Mouse (Mus musculus) right cerebral cortex, adult 18-20 months (tissue): ENCODE measurements at regions not wholly inside any gene's neighbourhood (a gene's known extent, or its start where the extent isn't known, plus 50 kb on each side); places are given as distances from the start of the nearest gene placed in this dataset.

Source experiments
- DNase-seq: peaks from one replicate; pipeline ENCODE4 v3.0.0; 2022; ENCODE audit warnings: mixed read lengths

DNA sequence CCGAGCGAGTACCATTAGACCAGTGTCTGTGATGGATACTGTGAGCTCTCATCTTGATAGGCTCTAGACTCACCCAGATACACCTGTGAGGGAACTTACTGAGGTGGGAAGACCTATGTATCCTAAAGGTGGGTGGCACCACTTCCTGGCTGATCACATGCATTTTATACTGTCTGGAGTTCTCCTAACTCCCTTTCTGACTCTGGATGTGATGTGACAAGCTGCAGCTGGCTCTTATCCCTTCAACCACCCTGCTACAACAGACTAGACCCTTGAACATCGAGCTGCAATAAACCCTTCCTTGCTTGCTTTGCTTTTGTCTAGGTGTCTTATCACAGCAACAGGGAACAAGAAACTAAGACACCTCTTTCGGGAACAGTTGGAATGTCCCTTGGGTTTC, 143.3 kb downstream of the Cd24a start:
- DNase-seq = no peak

DNA sequence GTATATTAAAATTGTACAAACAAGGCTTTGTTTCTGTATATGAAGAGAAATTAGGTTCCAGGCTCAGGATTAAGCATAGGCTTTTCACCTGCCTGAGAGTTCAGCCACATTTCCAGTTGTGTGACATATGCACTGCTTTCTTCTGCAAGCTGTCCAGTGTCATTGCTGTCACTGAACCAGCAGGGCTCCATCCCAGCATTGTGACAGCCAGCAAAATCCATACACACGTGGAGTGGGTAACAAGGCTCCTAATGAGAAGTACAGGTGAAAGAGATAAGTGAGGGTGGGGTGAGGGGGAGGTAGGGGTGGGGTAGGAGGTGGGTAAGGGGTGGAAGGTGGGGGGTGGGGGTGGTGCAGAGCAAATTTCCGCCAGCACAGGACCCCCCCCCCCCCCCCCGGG, 144.1 kb downstream of the Cd24a start:
- no peak for DNase-seq

- DNase-seq = no peak
These were observed 144.9 kb downstream of the Cd24a start for GRCm38 (mm10) chr10:43722711-43723614.

DNA sequence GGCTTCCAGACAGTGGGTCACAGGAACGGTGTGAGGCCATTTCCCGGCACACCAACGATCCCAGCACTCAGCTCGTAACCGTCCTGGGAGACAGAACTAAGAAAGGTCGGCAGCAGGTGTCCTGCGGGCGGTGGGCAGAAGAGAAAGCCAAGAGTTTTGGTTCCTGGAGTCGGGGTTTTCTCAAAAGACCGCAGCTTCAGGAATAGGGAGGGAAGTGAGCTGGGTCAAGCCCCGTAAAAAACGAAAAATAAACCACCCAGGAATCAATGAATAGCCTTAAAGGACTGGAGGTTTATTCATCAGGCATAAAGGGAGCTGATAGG, 145.5 kb downstream of the Cd24a start:
- DNase-seq = no peak

DNA sequence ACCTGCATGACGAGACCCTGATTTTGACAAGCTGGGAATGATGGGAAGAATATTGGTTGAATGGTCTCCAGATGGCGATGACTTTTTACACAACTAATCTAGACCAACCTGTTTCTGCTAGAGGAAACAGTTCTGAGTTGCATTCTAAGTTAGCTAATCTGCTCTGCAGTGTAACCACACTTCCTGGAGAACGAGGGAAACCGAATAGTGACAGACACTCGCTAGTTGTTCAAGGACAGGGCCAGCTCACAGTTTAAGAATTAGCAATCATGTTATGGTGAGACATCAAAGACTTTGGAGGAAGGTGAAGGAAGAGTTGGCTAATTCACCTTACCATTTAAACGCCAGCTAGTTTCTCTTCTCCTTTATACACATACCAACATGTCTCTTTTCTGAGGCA, 149.7 kb downstream of the Cd24a start:
- DNase-seq = no peak

- DNase-seq = no peak
These were observed 151.1 kb downstream of the Cd24a start for GRCm38 (mm10) chr10:43729184-43729583.

- no peak for DNase-seq
These were observed 155.7 kb downstream of the Cd24a start for GRCm38 (mm10) chr10:43733618-43734415.

DNA sequence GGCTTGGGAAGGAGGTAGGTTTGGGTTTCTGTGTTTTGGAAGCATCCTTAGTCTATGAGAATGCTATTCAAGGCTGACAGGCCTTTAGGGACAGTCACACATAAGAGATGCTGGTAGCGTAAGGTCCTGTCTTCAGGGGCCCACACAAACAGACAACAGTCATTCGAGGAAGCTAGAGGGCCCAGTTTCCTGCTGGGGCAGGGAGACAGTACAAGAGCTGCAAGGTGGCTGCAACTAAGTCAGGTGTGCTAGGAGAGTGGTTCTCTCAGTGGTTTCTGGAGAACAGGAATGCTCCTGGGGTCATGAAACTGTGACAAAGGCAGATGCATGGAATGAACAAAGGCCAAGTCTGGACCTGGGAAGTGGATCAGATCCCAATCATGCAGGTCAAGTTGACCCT, 161.1 kb downstream of the Cd24a start:
- no peak for DNase-seq

- no peak for DNase-seq
These were observed 161.6 kb downstream of the Cd24a start for GRCm38 (mm10) chr10:43739718-43740117.

GRCm38 (mm10) chr10:43740204-43740865, 161.2 kb downstream of the Qrsl1 start:
- DNase-seq = peak; percentile 14

DNA sequence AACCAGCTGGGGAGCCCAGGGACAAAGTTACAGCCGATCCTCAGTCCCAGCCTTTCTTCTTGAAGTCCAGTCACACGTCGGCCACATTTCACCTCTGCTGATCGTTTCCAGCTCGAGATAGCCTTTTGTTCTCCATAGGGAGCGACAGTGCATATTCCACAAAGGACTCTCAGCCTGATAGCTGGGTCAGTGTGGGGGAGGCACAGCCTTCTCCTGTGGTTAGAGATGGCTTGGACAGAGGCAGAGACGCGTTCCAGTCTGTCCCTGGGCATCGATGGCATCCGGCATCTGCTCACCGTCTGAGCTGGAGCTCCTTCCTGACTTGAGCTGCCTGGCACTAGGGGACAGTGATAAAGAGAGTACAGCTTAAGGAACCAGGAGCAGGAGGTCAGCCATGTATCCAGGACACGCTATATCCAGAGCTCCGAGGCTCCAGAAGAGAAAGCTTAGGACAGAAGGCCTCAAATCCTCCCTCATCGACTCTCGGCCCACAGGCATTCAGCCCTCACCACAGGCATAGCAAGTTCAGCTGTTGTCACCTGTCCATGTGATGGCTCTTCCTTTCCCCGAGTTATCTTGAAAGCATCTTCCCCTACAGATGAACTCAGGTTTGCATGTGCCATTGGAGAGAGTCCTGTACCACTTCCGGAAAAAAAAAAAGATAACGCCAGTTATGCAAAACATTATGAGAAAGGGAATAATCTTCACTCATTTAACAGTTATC, 160.0 kb downstream of the Qrsl1 start:
- no peak for DNase-seq

GRCm38 (mm10) chr10:43742085-43743054, 159.2 kb downstream of the Qrsl1 start:
- DNase-seq = no peak

DNA sequence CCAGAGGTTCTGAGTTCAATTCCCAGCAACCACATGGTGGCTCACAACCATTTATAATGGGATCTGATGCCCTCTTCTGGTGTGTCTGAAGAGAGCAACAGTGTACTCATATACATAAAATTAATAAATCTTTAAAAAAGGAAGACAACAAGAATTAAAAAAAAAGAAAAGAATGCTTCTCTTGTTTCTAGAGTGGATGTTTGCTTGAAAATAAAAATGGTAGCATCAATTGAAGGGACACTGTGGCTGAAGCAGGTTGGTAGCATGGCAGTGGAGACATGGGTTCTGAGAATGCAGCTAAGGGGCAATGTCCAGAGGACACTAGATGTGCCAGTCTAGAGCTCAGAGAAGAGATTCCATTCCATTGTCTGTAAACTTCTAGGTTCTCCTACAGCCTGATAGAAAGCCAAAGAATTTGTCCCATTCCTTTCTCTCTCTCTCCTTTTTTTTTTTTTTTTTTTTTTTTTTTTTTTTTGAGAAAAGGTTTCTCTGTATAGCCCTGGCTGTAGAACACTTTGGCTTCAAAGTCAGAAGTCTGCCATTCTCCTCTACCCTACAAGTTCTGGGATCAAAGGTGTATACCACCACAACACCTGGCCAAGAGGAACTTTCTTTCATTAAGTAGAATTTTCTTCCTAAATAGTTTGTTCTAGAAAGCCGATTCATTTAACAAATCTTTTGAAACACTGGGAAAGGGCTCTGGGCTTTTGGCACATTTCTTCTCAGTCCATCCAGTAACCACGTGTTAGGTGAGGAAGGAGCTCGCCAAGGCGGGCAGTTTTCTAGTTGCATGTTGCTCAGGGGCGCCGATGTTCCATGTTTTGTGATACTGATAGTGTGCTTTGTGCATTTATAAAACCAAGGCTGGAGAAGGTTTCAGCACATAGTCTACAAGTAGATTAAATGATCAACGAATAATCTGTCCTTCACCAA, 158.1 kb downstream of the Qrsl1 start:
- no peak for DNase-seq

DNA sequence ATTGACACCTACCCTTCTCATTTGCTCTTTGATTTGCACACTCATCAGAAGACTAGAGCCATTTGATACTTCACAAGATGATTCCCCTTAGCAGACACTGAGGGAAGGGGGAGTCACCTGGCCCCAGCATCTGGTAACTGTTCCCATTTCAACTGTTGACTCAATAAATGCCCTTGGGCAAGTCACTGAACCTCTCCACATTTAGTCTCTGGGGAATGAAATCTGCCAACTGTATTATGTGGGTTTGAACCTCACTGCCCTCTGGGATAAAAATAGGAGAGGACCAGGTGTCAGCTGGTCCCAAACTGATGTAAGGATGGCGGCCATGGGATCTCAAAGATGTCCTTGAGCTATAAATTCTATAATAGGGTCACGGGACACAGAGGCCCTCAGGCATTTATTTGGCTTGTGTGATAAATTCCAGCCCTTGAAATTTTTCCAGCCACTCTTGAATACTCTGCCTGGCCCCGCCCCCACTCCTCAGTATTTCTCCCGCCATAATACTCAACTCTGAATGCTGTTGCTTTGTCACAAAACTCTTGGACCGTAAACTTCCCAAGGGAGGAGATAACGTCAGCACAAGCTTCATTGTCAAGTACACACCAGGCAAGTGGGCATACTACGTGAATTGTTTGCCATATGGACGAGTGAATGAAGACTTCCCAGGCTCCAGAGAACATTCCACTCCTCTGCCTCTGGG, 155.5 kb downstream of the Qrsl1 start:
- DNase-seq = no peak

DNA sequence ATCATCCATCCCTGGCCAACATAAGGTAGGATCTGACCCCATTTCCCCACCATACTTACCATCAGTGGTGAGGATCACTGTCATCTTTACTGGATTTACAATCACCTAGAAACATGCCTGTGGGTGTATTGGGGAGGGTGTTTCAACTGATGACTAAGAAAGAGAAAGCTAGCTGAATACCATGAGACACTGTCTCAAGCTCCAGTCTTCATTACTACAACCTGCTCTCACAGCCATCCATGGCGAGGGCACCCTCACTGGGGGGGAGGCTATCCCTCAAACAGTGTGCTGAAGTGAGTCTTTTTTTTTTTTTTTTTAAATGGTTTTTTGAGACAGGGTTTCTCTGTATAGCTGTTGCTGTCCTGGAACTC, 154.9 kb downstream of the Qrsl1 start:
- no peak for DNase-seq

- no peak for DNase-seq
These were observed 154.0 kb downstream of the Qrsl1 start for GRCm38 (mm10) chr10:43747541-43747940.

GRCm38 (mm10) chr10:43748300-43748699, 153.2 kb downstream of the Qrsl1 start:
- no peak for DNase-seq

- no peak for DNase-seq
These were observed 151.9 kb downstream of the Qrsl1 start for GRCm38 (mm10) chr10:43749496-43750110.

- no peak for DNase-seq
These were observed 151.1 kb downstream of the Qrsl1 start for GRCm38 (mm10) chr10:43750401-43750800.
